Mouse (Mus musculus) kidney, embryonic 16.5 days (tissue): Measurements from ENCODE around the gene Patj. TPM values are rescaled to one million over a fixed set of nuclear protein-coding genes. Genes with fewer than 3 reads are reported as not detected.

ENCODE experiments used
- ATAC-seq: fragments of 200-750 bp; cut with Nextera tagmentation; 2 replicates; pipeline ENCODE4 v1.8.0; 2017; ENCODE audit warnings: moderate TSS enrichment; ENCODE audit not compliant: low FRiP score, low TSS enrichment
- H3K27ac ChIP-seq: fragments of 300-500 bp; sonication (generic); 2 replicates; pipeline ENCODE4 v1.5.1; 2014; ENCODE audit warnings: low read length
- H3K27me3 ChIP-seq: fragments of 300-500 bp; sonication (generic); 2 replicates; pipeline ENCODE4 v1.6.1; 2014; ENCODE audit warnings: low read length, control low read depth, mixed read lengths; ENCODE audit not compliant: insufficient read depth
- H3K36me3 ChIP-seq: fragments of 300-500 bp; sonication (generic); 2 replicates; pipeline ENCODE4 v1.6.1; 2014; ENCODE audit warnings: low read length, control low read depth, mixed read lengths; ENCODE audit not compliant: insufficient read depth
- H3K4me1 ChIP-seq: fragments of 300-500 bp; sonication (generic); 2 replicates; pipeline ENCODE4 v1.6.1; 2014; ENCODE audit warnings: low read length, control low read depth, mixed read lengths; ENCODE audit not compliant: insufficient read depth
- H3K4me2 ChIP-seq: fragments of 300-500 bp; sonication (generic); replicated peaks from 2 replicates; pipeline ENCODE4 v1.6.1; 2014; ENCODE audit warnings: low read depth, low read length
- H3K4me3 ChIP-seq: fragments of 300-500 bp; sonication (generic); 2 replicates; pipeline ENCODE4 v1.5.1; 2014; ENCODE audit warnings: mild to moderate bottlenecking, low read length
- H3K9ac ChIP-seq: fragments of 300-500 bp; sonication (generic); replicated peaks from 2 replicates; pipeline ENCODE4 v1.6.1; 2014; ENCODE audit warnings: low read length
- H3K9me3 ChIP-seq: fragments of 300-500 bp; sonication (generic); 2 replicates; pipeline ENCODE4 v1.6.1; 2016; ENCODE audit warnings: low read length, control low read depth
- WGBS: fragments of 180-500 bp; shearing (Covaris S2); extraction: QIAGEN DNeasy Blood & Tissue Kit; methylation state at CpG from one replicate; pipeline ENCODE4 v1.1.7; 2014; 5-methylcytosine and 5-hydroxymethylcytosine counted together
- polyA plus RNA-seq: library from polyadenylated mRNA; unstranded; fragments of >200 nt; fragmentation: Nextera tagmentation; extraction: Ambion mirVana; gene quantifications from 2 replicates; pipeline ENCODE4 v1.2.1, GENCODE M21; 2015

Patj gene
- 27.6 and 30.1 TPM in 2 replicates for polyA plus RNA-seq

- Histone ChIP-seq H3K9me3 (no peaks in the 10 kb centered on the region), H3K9ac (peak within 1 kb of the TSS; percentile 98), H3K27ac (peak within 1 kb of the TSS; percentile 92), H3K36me3 (no peaks in the 10 kb centered on the region), H3K4me2 (peak within 1 kb of the TSS; percentile 74), H3K4me1 (peaks cover 15% of the 10 kb centered on the region), H3K27me3 (no peaks in the 10 kb centered on the region), H3K4me3 (peak within 1 kb of the TSS; percentile 81)
- under 1% methylated on average over 62 of the region's 73 CpGs for WGBS
- ATAC-seq = peak; percentile 90
Measured at GRCm38 (mm10) chr4:98395690-98396437, at the start of gene Patj. Gene Patj, plus strand, starts transcription at chr4:98395785.

- Histone ChIP-seq H3K4me3 (no peak overlapping the region), H3K27me3 (no peaks in the 10 kb centered on the region), H3K4me1 (no peaks in the 10 kb centered on the region), H3K36me3 (no peaks in the 10 kb centered on the region), H3K9ac (no peak overlapping the region), H3K27ac (no peak overlapping the region), H3K4me2 (no peak overlapping the region), H3K9me3 (no peaks in the 10 kb centered on the region)
- WGBS = 70% methylated on average over 5 of the region's 5 CpGs
- ATAC-seq = no peak
Measured at GRCm38 (mm10) chr4:98348580-98348979, 47.0 kb upstream of the Patj start.

- Histone ChIP-seq H3K36me3 (peaks cover 40% of the 10 kb centered on the region; the same call in 1 of the 2 replicates), H3K4me2 (no peak overlapping the region), H3K4me3 (no peak overlapping the region), H3K27ac (no peak overlapping the region), H3K9ac (no peak overlapping the region), H3K9me3 (no peaks in the 10 kb centered on the region), H3K27me3 (no peaks in the 10 kb centered on the region), H3K4me1 (no peaks in the 10 kb centered on the region)
- WGBS = 82% methylated on average over 9 of the region's 9 CpGs
- ATAC-seq = no peak
Measured at GRCm38 (mm10) chr4:98358034-98358809, 37.4 kb upstream of the Patj start.

- Histone ChIP-seq H3K36me3 (peaks cover 12% of the 10 kb centered on the region; the same call in 1 of the 2 replicates), H3K27ac (no peak overlapping the region), H3K9ac (no peak overlapping the region), H3K4me3 (no peak overlapping the region), H3K27me3 (no peaks in the 10 kb centered on the region), H3K9me3 (no peaks in the 10 kb centered on the region), H3K4me2 (no peak overlapping the region), H3K4me1 (no peaks in the 10 kb centered on the region)
- 62% methylated on average over 4 of the region's 4 CpGs for WGBS
- ATAC-seq = no peak
Measured at GRCm38 (mm10) chr4:98375401-98375800, 20.2 kb upstream of the Patj start.

- Histone ChIP-seq H3K4me2 (no peak overlapping the region), H3K9me3 (no peaks in the 10 kb centered on the region), H3K4me1 (0 out of 2 replicates have a peak, but pooled peaks cover under 1% of the 10 kb centered on the region), H3K4me3 (no peak overlapping the region), H3K9ac (no peak overlapping the region), H3K36me3 (peaks cover 12% of the 10 kb centered on the region; the same call in 1 of the 2 replicates), H3K27ac (no peak overlapping the region), H3K27me3 (no peaks in the 10 kb centered on the region)
- WGBS = 92% methylated on average over 2 of the region's 2 CpGs
- ATAC-seq = no peak
Measured at GRCm38 (mm10) chr4:98376943-98377342, 18.6 kb upstream of the Patj start.

- H3K9ac ChIP-seq = peak within 1 kb of the TSS; percentile 97
- peak; percentile 95 for ATAC-seq
- peaks cover 12% of the 10 kb centered on the region; the same call in 1 of the 2 replicates for H3K36me3 ChIP-seq
- peak within 1 kb of the TSS; percentile 63 for H3K4me2 ChIP-seq
- H3K4me1 ChIP-seq = peaks cover 17% of the 10 kb centered on the region
- no peaks in the 10 kb centered on the region for H3K27me3 ChIP-seq
- no peaks in the 10 kb centered on the region for H3K9me3 ChIP-seq
- H3K4me3 ChIP-seq = peak within 1 kb of the TSS; percentile 95
- WGBS = under 1% methylated on average over 46 of the region's 46 CpGs
- H3K27ac ChIP-seq = peak within 1 kb of the TSS; percentile 83
Measured at GRCm38 (mm10) chr4:98382716-98383424, 12.7 kb upstream of the Patj start, which contains the start of gene Tm2d1. Gene Tm2d1, minus strand, starts transcription at chr4:98383306.

- ATAC-seq = peak; percentile 72
- peaks cover 17% of the 10 kb centered on the region for H3K4me1 ChIP-seq
- no peak overlapping the region for H3K4me3 ChIP-seq
- H3K27ac ChIP-seq = peak overlapping the region; percentile 61
- H3K4me2 ChIP-seq = no peak overlapping the region
- H3K27me3 ChIP-seq = no peaks in the 10 kb centered on the region
- H3K36me3 ChIP-seq = no peaks in the 10 kb centered on the region
- 10% methylated on average over 5 of the region's 5 CpGs for WGBS
- H3K9ac ChIP-seq = no peak overlapping the region; the same call in 1 of the 2 replicates
- no peaks in the 10 kb centered on the region for H3K9me3 ChIP-seq
Measured at GRCm38 (mm10) chr4:98385036-98385435, 10.5 kb upstream of the Patj start.

GRCm38 (mm10) chr4:98395346-98395689 lies 267 bp upstream of the Patj start:
- no peak for ATAC-seq
- peak overlapping the region; percentile 74 for H3K4me2 ChIP-seq
- no peaks in the 10 kb centered on the region for H3K36me3 ChIP-seq
- H3K9me3 ChIP-seq = no peaks in the 10 kb centered on the region
- peaks cover 10% of the 10 kb centered on the region for H3K4me1 ChIP-seq
- H3K27me3 ChIP-seq = no peaks in the 10 kb centered on the region
- peak overlapping the region; percentile 98 for H3K9ac ChIP-seq
- H3K4me3 ChIP-seq = peak overlapping the region; percentile 81
- peak overlapping the region; percentile 92 for H3K27ac ChIP-seq
- 4% methylated on average over 7 of the region's 7 CpGs for WGBS

- Histone ChIP-seq H3K36me3 (no peaks in the 10 kb centered on the region), H3K27ac (peak overlapping the region; percentile 70), H3K9me3 (no peaks in the 10 kb centered on the region), H3K27me3 (no peaks in the 10 kb centered on the region), H3K4me2 (0 out of 2 replicates have a peak overlapping the region, but pooled peaks have one; percentile 12), H3K4me1 (peaks cover 28% of the 10 kb centered on the region), H3K9ac (no peak overlapping the region), H3K4me3 (no peak overlapping the region)
- peak; percentile 81 for ATAC-seq
- WGBS = 23% methylated on average over 6 of the region's 6 CpGs
Measured at GRCm38 (mm10) chr4:98400926-98401583, 5.5 kb downstream of the Patj start.
